Mouse (Mus musculus): ENCODE results near the gene Bms1. TPM values are rescaled to one million over a fixed set of nuclear protein-coding genes. Genes with fewer than 3 reads are reported as not detected.

Bms1 gene
- total RNA-seq, 2 experiments from 2014 or later, result 24.9 to 26.3 TPM

- no peak for DNase-seq (ENCODE audit: low spot score)
Measured at GRCm38 (mm10) chr6:118367502-118367901, 51.8 kb downstream of the Bms1 start.

DNA sequence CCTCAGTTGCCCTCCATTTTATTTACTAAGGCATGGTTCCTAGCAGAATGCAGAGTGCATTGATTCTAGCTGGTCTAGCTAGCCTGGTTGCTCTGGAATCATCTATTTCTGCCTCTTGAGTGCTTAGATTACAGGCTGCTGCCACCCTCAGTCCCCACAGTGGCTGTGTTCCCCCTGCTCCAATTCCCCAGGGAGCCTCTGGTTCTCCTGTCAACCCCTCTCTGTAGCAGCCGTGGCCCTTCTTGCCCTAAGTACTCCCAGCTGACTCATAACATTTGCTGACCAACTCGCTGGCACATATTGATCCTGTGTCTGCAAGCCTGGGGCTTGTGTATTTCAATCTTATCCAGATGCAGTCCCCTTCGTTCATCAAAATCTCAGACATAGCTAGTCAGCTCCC is 53.1 kb downstream of the Bms1 start:
- DNase-seq (ENCODE audit: low spot score), result no peak

DNA sequence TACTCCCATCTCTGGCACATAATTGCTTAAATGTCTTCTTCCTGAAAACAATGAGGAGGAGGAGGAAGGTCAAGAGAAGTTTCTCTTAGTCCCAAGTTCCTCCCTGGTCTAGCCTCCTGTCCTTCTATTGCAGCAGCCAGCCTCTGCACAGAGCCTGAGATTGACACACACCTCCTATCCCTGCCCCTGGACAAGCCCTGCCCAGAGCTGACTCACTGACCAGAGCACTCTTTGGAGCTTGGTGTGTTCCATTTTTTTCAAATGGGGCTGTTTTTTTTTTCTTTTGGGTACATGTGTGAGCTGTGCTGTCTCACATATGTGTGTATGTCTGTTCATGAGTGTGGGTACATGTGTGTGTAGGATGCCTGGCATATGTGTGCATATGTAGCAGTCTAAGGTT is 53.5 kb downstream of the Bms1 start:
- no peak for DNase-seq (ENCODE audit: low spot score)

- DNase-seq (ENCODE audit: low spot score), result no peak
Measured at GRCm38 (mm10) chr6:118350342-118350741, 68.9 kb downstream of the Bms1 start.

DNA sequence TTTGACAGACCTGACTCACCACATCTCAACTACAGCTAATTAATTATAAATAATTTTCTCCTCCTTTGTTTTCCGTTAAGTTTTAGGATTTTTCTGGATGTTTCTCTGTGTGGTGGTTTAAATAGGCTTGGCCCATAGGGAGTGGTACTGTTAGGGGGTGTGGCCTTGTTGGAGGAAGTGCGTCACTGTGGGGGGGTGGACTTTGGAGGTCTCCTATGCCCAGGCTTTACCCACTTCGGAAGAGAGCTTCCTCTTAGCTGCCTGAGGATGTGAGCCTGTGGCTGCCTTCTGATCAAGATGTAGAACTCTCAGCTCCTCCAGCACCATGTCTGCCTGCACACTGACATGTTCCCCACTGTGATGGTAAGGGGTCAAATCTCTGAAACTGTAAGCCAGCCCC is 71.1 kb downstream of the Bms1 start:
- no peak for DNase-seq (ENCODE audit: low spot score)

- no peak for DNase-seq (ENCODE audit: low spot score)
Measured at GRCm38 (mm10) chr6:118347291-118347690, 72.0 kb downstream of the Bms1 start.

DNA sequence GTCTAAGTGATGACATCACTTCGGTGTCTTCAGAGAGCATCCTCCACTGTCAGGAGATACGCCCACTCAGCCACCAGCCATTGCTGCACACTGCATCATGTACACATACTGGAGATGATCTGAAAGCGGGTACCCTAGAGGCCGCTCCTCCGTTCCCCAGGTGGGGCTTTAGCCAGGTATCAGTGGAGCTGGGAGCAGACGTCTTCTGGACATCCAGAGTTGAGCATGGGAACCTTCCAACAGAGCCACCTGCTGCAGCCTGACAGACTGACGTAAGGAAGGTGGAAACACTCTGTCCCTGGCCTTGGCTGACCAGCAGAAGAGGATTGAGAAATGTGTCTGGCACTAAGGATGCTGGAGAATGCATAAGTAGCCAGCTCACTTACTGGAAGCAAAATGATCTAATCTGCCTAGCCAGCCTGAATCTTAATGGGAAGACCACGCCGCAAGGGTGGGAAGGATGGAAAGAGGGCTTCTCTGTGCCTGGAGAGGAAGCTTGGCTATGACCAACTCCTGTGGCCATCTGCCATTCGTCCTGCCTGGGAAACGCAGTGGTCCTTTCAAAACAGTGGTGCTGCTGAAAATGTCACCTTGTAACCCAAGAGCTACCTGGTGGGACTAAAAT is 77.3 kb downstream of the Bms1 start:
- peak; percentile 37 for DNase-seq (ENCODE audit: low spot score)

DNA sequence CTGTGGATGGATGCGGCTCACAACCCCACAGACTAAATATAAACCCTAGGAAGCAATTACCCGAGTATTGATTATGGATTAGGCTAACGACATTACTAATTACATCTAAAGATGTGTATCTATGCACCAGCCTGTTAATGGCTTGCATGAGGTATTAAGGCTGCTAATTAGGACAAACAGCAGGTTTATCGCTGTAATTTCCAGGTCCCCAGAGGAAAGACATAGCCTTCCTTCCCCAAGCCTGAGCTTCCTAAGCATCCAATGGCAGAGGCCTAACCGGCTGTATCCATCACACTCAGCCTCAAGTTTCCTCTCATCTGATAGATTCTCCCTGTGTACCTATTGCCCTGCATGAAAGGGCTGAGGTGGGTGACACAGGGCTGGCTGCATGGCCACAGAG is 81.6 kb downstream of the Bms1 start:
- no peak for DNase-seq (ENCODE audit: low spot score)

DNA sequence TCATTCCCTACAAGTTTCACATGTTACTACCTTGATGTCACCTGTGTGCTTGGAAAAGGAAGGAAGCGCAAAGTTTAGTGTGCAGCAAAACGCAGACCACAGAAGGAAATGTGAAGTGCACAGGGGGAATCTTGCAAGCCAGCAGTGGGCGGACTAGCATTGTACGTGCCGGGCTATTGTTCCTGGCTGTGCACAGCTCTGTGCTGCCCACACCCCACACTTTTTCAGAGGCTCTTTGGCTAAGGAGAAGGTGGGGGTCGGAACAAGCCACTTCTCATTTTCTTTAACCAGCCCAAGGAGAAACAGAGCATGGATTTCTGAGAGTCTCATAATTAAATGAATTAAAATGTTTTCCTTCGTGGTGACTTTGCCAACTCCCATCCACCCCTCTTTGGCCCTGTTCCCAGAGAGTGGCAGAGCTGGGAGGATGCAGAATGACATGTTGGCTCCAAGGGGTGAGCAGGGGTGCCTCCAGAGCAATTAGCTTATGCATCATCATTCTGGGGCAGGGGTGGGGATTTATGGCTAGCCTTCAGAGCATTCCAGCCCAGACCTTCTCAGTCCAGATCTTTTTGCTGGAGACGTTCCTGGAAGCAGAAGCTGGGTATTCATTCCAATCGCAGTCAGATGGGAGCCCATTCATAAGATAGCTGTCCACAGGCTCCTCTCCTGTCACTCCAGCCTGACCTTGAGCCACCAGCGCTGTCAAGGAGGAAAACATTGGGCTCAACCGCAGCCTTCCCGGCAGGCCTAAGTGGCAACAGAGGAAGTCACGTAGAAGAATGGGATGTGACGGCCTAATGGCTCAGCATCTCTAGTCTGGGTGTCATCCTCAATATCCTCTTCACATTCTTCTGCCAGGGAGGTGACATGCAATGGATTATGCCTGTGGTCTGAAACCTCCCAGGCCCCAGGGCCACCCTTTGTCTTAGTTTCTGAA is 82.5 kb downstream of the Bms1 start:
- DNase-seq (ENCODE audit: low spot score), result peak; percentile 5

GRCm38 (mm10) chr6:118335934-118336450 is 83.3 kb downstream of the Bms1 start:
- no peak for DNase-seq (ENCODE audit: low spot score)

DNA sequence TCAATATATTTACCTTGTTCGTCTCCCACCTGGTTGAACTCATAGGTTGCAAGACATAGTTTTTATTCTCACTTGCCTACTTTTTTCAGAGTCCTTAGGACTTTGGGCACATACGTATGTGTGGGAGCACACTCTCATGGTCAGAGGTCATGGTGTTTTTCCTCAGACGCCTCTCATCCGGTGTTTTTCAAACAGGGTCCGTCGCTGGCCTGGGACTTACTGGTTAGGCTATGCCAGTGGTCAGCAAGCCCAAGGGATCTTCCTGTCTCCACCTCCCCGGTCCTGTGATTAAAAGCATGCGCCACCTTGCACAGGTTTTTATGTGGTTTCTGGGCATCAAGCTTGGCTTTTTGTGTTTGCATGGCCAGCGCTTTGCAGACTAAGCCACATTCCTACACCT is 85.4 kb downstream of the Bms1 start:
- DNase-seq (ENCODE audit: low spot score), result no peak

Small RNA genes lying within 50 kb of the gene (microRNA-seq; reads per million reads assigned to microRNA genes)
- not detected for gene Gm25953

Other genes starting within 250 kb of the Bms1 start
- gene Ret, start 221.8 kb downstream of the Bms1 start, total RNA-seq (2021), result 1 to 10 TPM; 3.4 to 4.7 TPM
- 1 to 10 TPM; 1.8 to 1.9 TPM for gene Zfp248, start 36.1 kb upstream of the Bms1 start, total RNA-seq (2021)
- gene Zfp9, start 59.8 kb upstream of the Bms1 start, total RNA-seq (2021), result 1 to 10 TPM; 7.3 to 8.2 TPM
- gene Ankrd26, start 142.8 kb upstream of the Bms1 start, total RNA-seq (2021), result 1 to 10 TPM; 2.0 to 2.6 TPM